ENCODE assay signal across 10 mouse cellular contexts in the genomic region with DNA sequence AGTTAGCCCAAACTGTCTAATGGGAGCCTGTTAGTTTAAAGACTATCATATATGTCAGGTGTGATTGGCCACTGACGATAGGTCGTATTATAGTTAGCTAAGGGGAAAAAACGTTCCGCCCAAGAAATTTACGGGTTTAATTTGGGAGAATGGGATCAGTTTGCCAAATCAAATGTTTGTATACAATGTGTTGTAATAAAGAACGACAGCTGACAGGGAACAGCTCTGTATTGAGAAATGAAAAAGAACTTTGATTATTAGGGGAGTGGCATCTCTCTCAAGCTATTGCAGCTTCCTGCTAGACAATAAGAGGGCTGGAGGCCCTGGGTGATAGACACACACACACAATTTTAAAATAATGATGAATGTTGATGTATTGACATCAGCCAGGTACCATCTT. TPM values are rescaled to one million over a fixed set of nuclear protein-coding genes. Genes with fewer than 3 reads are reported as not detected.
A peak's percentile ranks its signal among the peaks of the same experiment; 100 is the strongest.
DNase-seq lines count a peak whose midpoint lies in the region; ATAC-seq and TF ChIP-seq lines count a peak whose summit lies in the region.
"Had no signal": no experiment of that assay in that cellular context is flagged by ENCODE, and none has a peak within 500 bp of the region (broad histone marks: within the 10 kb centered on the region; RNA-seq: fewer than 3 reads in every experiment).

No protein-coding gene starts in this region.

- peaks cover 10% of the 10 kb centered on the region for H3K4me1 ChIP-seq in heart, embryonic 13.5 days
- peaks cover 32% of the 10 kb centered on the region for H3K4me1 ChIP-seq in E14TG2a.4 (replicated peaks; ENCODE audit: low read depth, low read length)
- H3K4me1 ChIP-seq in hindbrain, embryonic 10.5 days (replicated peaks) = peaks cover 7% of the 10 kb centered on the region; the same call in 1 of the 2 replicates
- peaks cover 11% of the 10 kb centered on the region; the same call in 1 of the 2 replicates for H3K4me1 ChIP-seq in liver, postnatal 0 days (ENCODE audit: insufficient read depth)

- H3K4me2 ChIP-seq in heart, embryonic 13.5 days = peak overlapping the region; percentile 80
- H3K4me2 ChIP-seq in liver, postnatal 0 days (ENCODE audit: low read depth, low read length) = peak overlapping the region; percentile 79

- H3K9me3 ChIP-seq in heart, embryonic 13.5 days = no peaks in the 10 kb centered on the region
- H3K9me3 ChIP-seq in E14TG2a.4 (ENCODE audit: low read length) = no peaks in the 10 kb centered on the region
- no peaks in the 10 kb centered on the region for H3K9me3 ChIP-seq in hindbrain, embryonic 10.5 days
- no peaks in the 10 kb centered on the region for H3K9me3 ChIP-seq in liver, postnatal 0 days (ENCODE audit: low read length)

- 67% methylated on average over 6 of the region's 6 CpGs for WGBS in heart, embryonic 13.5 days
- 83% methylated on average over 6 of the region's 6 CpGs for WGBS in hindbrain, embryonic 10.5 days
- 56% methylated on average over 6 of the region's 6 CpGs for WGBS in liver, postnatal 0 days (ENCODE audit: insufficient replicate concordance)

- H3K27me3 ChIP-seq in heart, embryonic 13.5 days (replicated peaks) = no peaks in the 10 kb centered on the region
- no peaks in the 10 kb centered on the region for H3K27me3 ChIP-seq in E14TG2a.4 (ENCODE audit: insufficient read depth, low read length)
- H3K27me3 ChIP-seq in hindbrain, embryonic 10.5 days (ENCODE audit: insufficient read depth, poor library complexity, severe bottlenecking) = no peaks in the 10 kb centered on the region; the same call in 1 of the 2 replicates
- H3K27me3 ChIP-seq in liver, postnatal 0 days (ENCODE audit: insufficient read depth, low read length) = no peaks in the 10 kb centered on the region

- no peaks in the 10 kb centered on the region for H3K36me3 ChIP-seq in heart, embryonic 13.5 days
- H3K36me3 ChIP-seq in E14TG2a.4 (ENCODE audit: insufficient read depth, low read length) = no peaks in the 10 kb centered on the region
- H3K36me3 ChIP-seq in hindbrain, embryonic 10.5 days = no peaks in the 10 kb centered on the region
- H3K36me3 ChIP-seq in liver, postnatal 0 days (replicated peaks; ENCODE audit: insufficient read depth, low read length) = no peaks in the 10 kb centered on the region

- H3K27ac ChIP-seq in heart, embryonic 13.5 days (replicated peaks) = no peak overlapping the region
- no peak overlapping the region for H3K27ac ChIP-seq in hindbrain, embryonic 10.5 days
- H3K27ac ChIP-seq in liver, postnatal 0 days (ENCODE audit: low read depth) = peak overlapping the region; percentile 81

- TF ChIP-seq CTCF in E14TG2a.4 (conservative IDR thresholded peaks at IDR 0.05; ENCODE audit: low read length) = no peak
- no peak for TF ChIP-seq CTCF in liver, postnatal 0 days (IDR thresholded peaks at IDR 0.05; ENCODE audit: low read depth)

- TF ChIP-seq EP300 in liver, postnatal 0 days (IDR thresholded peaks at IDR 0.05; ENCODE audit: low read depth) = peak; percentile 16; the same call in 1 of the 2 replicates

- no peak for DNase-seq in heart, adult 18-20 months
- DNase-seq in hindbrain, embryonic 10.5 days (ENCODE audit: low spot score) = no peak
- DNase-seq in liver, postnatal 0 days = no peak
- DNase-seq in urinary bladder, adult 18-20 months (ENCODE audit: low spot score in 2 of 2) = no peak
- no peak for DNase-seq in adrenal gland, postnatal 14 days
- no peak for DNase-seq in spleen, adult 18-20 months
- DNase-seq: layer of hippocampus, adult 9-11 months had no signal

- ATAC-seq in heart, embryonic 13.5 days (ENCODE audit: extremely low read depth, insufficient number of reproducible peaks, low FRiP score, low TSS enrichment) = no peak
- ATAC-seq in liver, postnatal 0 days = no peak

- peak overlapping the region; percentile 63 for H3K4me3 ChIP-seq in heart, embryonic 13.5 days
- H3K4me3 ChIP-seq in E14TG2a.4 (replicated peaks; ENCODE audit: low read length) = peak overlapping the region; percentile 83
- H3K4me3 ChIP-seq in hindbrain, embryonic 10.5 days = peak overlapping the region; percentile 70
- peak overlapping the region; percentile 64 for H3K4me3 ChIP-seq in liver, postnatal 0 days (ENCODE audit: low read depth, low read length)

- peak overlapping the region; percentile 80 for H3K9ac ChIP-seq in heart, embryonic 13.5 days
- H3K9ac ChIP-seq in liver, postnatal 0 days (replicated peaks) = peak overlapping the region; percentile 62; the same call in 1 of the 2 replicates

RNA-seq across cellular contexts. Expression of gene Them4, which starts 1.0 kb away (rescaled TPM):
- 10.6 and 10.8 TPM in 2 replicates for polyA plus RNA-seq in heart, embryonic 13.5 days (2015; fragmentation: Nextera tagmentation; extraction: Ambion mirVana)
- total RNA-seq in heart, adult 18-20 months (2021) = 10 to 100 TPM; 14.9 to 15.3 TPM
- 8.6 and 9.8 TPM in 2 replicates for polyA plus RNA-seq in hindbrain, embryonic 10.5 days (2016; fragmentation: Nextera tagmentation; extraction: Ambion mirVana)
- polyA plus RNA-seq in liver, postnatal 0 days (2015; fragmentation: Nextera tagmentation; extraction: Ambion mirVana) = 15.6 and 16.3 TPM in 2 replicates
- total RNA-seq in adrenal gland, postnatal 14 days (2021) = 9.9 and 10.2 TPM in 2 replicates

RNA-seq across cellular contexts. Expression of gene Them5, which starts 31.0 kb away (rescaled TPM):
- not detected in 2 replicates for polyA plus RNA-seq in heart, embryonic 13.5 days (2015; fragmentation: Nextera tagmentation; extraction: Ambion mirVana)
- not detected for total RNA-seq in heart, adult 18-20 months (2021)
- not detected in 2 replicates for polyA plus RNA-seq in hindbrain, embryonic 10.5 days (2016; fragmentation: Nextera tagmentation; extraction: Ambion mirVana)
- polyA plus RNA-seq in liver, postnatal 0 days (2015; fragmentation: Nextera tagmentation; extraction: Ambion mirVana) = not detected in 2 replicates
- total RNA-seq in adrenal gland, postnatal 14 days (2021) = not detected in 2 replicates
- polyA plus RNA-seq: cerebellum, adult 2 months had no signal

RNA-seq across cellular contexts. Expression of gene Gm4778, which starts 47.1 kb away (rescaled TPM):
- polyA plus RNA-seq in heart, embryonic 13.5 days (2015; fragmentation: Nextera tagmentation; extraction: Ambion mirVana) = not detected in 2 replicates
- not detected for total RNA-seq in heart, adult 18-20 months (2021)
- not detected in 2 replicates for polyA plus RNA-seq in hindbrain, embryonic 10.5 days (2016; fragmentation: Nextera tagmentation; extraction: Ambion mirVana)
- not detected in 2 replicates for polyA plus RNA-seq in liver, postnatal 0 days (2015; fragmentation: Nextera tagmentation; extraction: Ambion mirVana)
- not detected in 2 replicates for total RNA-seq in adrenal gland, postnatal 14 days (2021)
- polyA plus RNA-seq: cerebellum, adult 2 months had no signal

RNA-seq across cellular contexts. Expression of gene C2cd4d, which starts 51.3 kb away (rescaled TPM):
- polyA plus RNA-seq in heart, embryonic 13.5 days (2015; fragmentation: Nextera tagmentation; extraction: Ambion mirVana) = 0.31 and 0.52 TPM in 2 replicates
- total RNA-seq in heart, adult 18-20 months (2021) = under 1 TPM; 0.20 to 0.21 TPM
- 0.32 and 1.2 TPM in 2 replicates for polyA plus RNA-seq in hindbrain, embryonic 10.5 days (2016; fragmentation: Nextera tagmentation; extraction: Ambion mirVana)
- 0.24 and 0.34 TPM in 2 replicates for polyA plus RNA-seq in liver, postnatal 0 days (2015; fragmentation: Nextera tagmentation; extraction: Ambion mirVana)
- total RNA-seq in adrenal gland, postnatal 14 days (2021) = 0.41 and 0.56 TPM in 2 replicates
